In the genomic region with DNA sequence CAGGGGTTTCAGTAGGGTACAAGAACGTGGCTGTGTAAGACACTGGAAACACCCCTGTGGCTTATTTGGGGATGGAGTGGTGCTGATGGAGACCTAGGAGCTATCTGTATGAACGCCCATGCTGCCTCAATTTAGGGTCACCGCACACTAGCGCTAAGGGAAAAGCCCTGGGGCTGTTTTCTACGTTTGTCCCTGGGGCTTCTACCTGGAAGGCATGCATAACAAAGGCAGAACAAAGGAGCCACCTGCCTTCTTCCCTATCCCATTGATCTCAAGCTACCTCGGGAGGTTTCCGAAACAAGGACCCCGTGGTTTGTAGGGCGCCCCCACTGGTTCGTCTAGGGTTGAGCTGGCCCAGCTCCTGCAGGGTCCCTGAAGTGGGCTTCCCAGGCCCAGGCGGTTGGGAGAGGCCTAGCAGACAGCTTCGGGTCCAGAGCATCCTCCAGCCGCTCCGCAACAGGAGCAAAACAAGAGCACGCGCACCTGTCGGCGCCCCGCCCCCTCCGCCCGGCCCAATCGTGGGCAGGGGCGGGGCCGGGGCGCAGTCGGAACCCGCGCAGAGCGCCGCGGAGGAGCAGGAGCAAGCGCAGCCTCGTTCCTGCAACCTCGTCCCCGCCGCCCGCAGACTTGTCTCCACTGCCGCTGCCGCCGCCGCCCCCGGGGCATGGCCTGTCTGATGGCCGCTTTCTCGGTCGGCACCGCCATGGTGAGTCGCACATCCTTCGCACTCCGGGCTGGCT, we compare ENCODE assay signal across 8 mouse cellular contexts. TPM values are rescaled to one million over a fixed set of nuclear protein-coding genes. Genes with fewer than 3 reads are reported as not detected.
DNase-seq lines count a peak whose midpoint lies in the region; ATAC-seq and TF ChIP-seq lines count a peak whose summit lies in the region.

Gene Abcg1 (plus strand): TSS at position 525 of the 740 bp plus-strand sequence.

- WGBS in heart, adult 2 months = 6% methylated on average over 49 of the region's 49 CpGs
- 3% methylated on average over 39 of the region's 49 CpGs for WGBS in kidney, postnatal 0 days
- WGBS in liver, embryonic 11.5 days = 4% methylated on average over 48 of the region's 49 CpGs
- WGBS in stomach, embryonic 15.5 days = 3% methylated on average over 44 of the region's 49 CpGs

- intact Hi-C loops in heart, adult 2 months (cut with DNase I) = loop anchor here (5.0 kb wide), 1 partner anchor 35 kb away; no protein-coding TSS in a partner anchor

- peak within 1 kb of the TSS; percentile 62 for H3K4me2 ChIP-seq in kidney, postnatal 0 days (ENCODE audit: low read length)
- peak within 1 kb of the TSS; percentile 90 for H3K4me2 ChIP-seq in liver, embryonic 11.5 days
- H3K4me2 ChIP-seq in myocyte (ENCODE audit: low read depth) = peak within 1 kb of the TSS; percentile 70
- peak within 1 kb of the TSS; percentile 90 for H3K4me2 ChIP-seq in stomach, embryonic 15.5 days

- H3K79me2 ChIP-seq in heart, adult 2 months (replicated peaks; ENCODE audit: control insufficient read depth, insufficient read depth, low read length) = no peaks in the 10 kb centered on the region
- no peaks in the 10 kb centered on the region for H3K79me2 ChIP-seq in myocyte (ENCODE audit: control insufficient read depth, insufficient read depth)

- H3K36me3 ChIP-seq in heart, adult 2 months (ENCODE audit: control insufficient read depth, insufficient read depth, low read length) = peaks cover 2% of the 10 kb centered on the region; the same call in 1 of the 2 replicates
- H3K36me3 ChIP-seq in kidney, postnatal 0 days (ENCODE audit: insufficient read depth, low read length) = no peaks in the 10 kb centered on the region
- no peaks in the 10 kb centered on the region for H3K36me3 ChIP-seq in liver, embryonic 11.5 days (ENCODE audit: control insufficient read depth, insufficient read depth, low read length)
- no peaks in the 10 kb centered on the region for H3K36me3 ChIP-seq in myocyte (ENCODE audit: control insufficient read depth, insufficient read depth)
- H3K36me3 ChIP-seq in stomach, embryonic 15.5 days = no peaks in the 10 kb centered on the region

- TF ChIP-seq CTCF in heart, adult 2 months (IDR thresholded peaks at IDR 0.05) = peak; percentile 33
- peak; percentile 47 for TF ChIP-seq CTCF in kidney, postnatal 0 days (IDR thresholded peaks at IDR 0.05; ENCODE audit: low read depth)

- H3K4me1 ChIP-seq in heart, adult 2 months (ENCODE audit: control insufficient read depth, insufficient read depth, low read length) = peaks cover 19% of the 10 kb centered on the region
- 0 out of 2 replicates have a peak, but pooled peaks cover 3% of the 10 kb centered on the region for H3K4me1 ChIP-seq in kidney, postnatal 0 days (replicated peaks; ENCODE audit: insufficient read depth, low read length)
- H3K4me1 ChIP-seq in liver, embryonic 11.5 days (replicated peaks; ENCODE audit: control insufficient read depth, insufficient read depth, low read length) = peaks cover 38% of the 10 kb centered on the region
- H3K4me1 ChIP-seq in stomach, embryonic 15.5 days = 0 out of 2 replicates have a peak, but pooled peaks cover 8% of the 10 kb centered on the region

- no peak within 1 kb of the TSS for H3ac ChIP-seq in myocyte (ENCODE audit: control insufficient read depth, insufficient read length)

- peak; percentile 48 for DNase-seq in ovary, postnatal 36 days (ENCODE audit: low spot score)
- no peak for DNase-seq in ovary, postnatal 14 days (ENCODE audit: low spot score)
- peak; percentile 83 to 90 for DNase-seq in cerebellum, postnatal 36 days
- peak; percentile 71 to 77 for DNase-seq in heart, adult 2 months
- peak; percentile 60 for DNase-seq in kidney, postnatal 0 days (ENCODE audit: low spot score)
- DNase-seq in liver, embryonic 11.5 days (ENCODE audit: low spot score) = peak; percentile 73

- TF ChIP-seq POLR2A in heart, adult 2 months (IDR thresholded peaks at IDR 0.05; ENCODE audit: insufficient read depth, low read depth, low read length) = peak; percentile 46; the same call in 1 of the 2 replicates
- no peak for TF ChIP-seq POLR2A in myocyte (IDR thresholded peaks at IDR 0.05; ENCODE audit: insufficient read length, low read depth)

- H3K4me3 ChIP-seq in heart, adult 2 months = peak within 1 kb of the TSS; percentile 70
- H3K4me3 ChIP-seq in kidney, postnatal 0 days (replicated peaks; ENCODE audit: low read depth, low read length) = peak within 1 kb of the TSS; percentile 39
- peak within 1 kb of the TSS; percentile 57 for H3K4me3 ChIP-seq in liver, embryonic 11.5 days (ENCODE audit: low read depth, low read length)
- H3K4me3 ChIP-seq in myocyte = no peak within 1 kb of the TSS
- peak within 1 kb of the TSS; percentile 53 for H3K4me3 ChIP-seq in stomach, embryonic 15.5 days (replicated peaks)

- H3K9me3 ChIP-seq in kidney, postnatal 0 days (replicated peaks; ENCODE audit: low read length) = no peaks in the 10 kb centered on the region
- H3K9me3 ChIP-seq in liver, embryonic 11.5 days (ENCODE audit: control insufficient read depth, low read length) = peaks cover 7% of the 10 kb centered on the region
- no peaks in the 10 kb centered on the region for H3K9me3 ChIP-seq in stomach, embryonic 15.5 days

- H3K9ac ChIP-seq in heart, adult 2 months (ENCODE audit: low read depth, low read length) = peak within 1 kb of the TSS; percentile 69
- H3K9ac ChIP-seq in kidney, postnatal 0 days (ENCODE audit: low read depth, low read length) = peak within 1 kb of the TSS; percentile 25
- H3K9ac ChIP-seq in liver, embryonic 11.5 days (ENCODE audit: low read depth, low read length) = peak within 1 kb of the TSS; percentile 13; the same call in 1 of the 2 replicates
- no peak within 1 kb of the TSS; the same call in 1 of the 2 replicates for H3K9ac ChIP-seq in stomach, embryonic 15.5 days

- peak within 1 kb of the TSS; percentile 65 for H3K27ac ChIP-seq in heart, adult 2 months
- H3K27ac ChIP-seq in kidney, postnatal 0 days = no peak within 1 kb of the TSS; the same call in 1 of the 2 replicates
- H3K27ac ChIP-seq in liver, embryonic 11.5 days (ENCODE audit: low read depth, low read length) = no peak within 1 kb of the TSS
- H3K27ac ChIP-seq in stomach, embryonic 15.5 days = peak within 1 kb of the TSS; percentile 23; the same call in 1 of the 2 replicates

- TF ChIP-seq EP300 in heart, adult 2 months (IDR thresholded peaks at IDR 0.05; ENCODE audit: insufficient read depth, low read depth, low read length) = no peak

- ATAC-seq in kidney, postnatal 0 days (replicated peaks; ENCODE audit: low FRiP score, low read depth) = peak; percentile 59; the same call in 1 of the 2 replicates
- ATAC-seq in liver, embryonic 11.5 days (replicated peaks; ENCODE audit: low FRiP score) = peak; percentile 56
- ATAC-seq in stomach, embryonic 15.5 days (ENCODE audit: insufficient read depth, low FRiP score, low read depth) = peak; percentile 67

- H3K27me3 ChIP-seq in heart, adult 2 months (ENCODE audit: control insufficient read depth, insufficient read depth, low read length) = no peaks in the 10 kb centered on the region
- H3K27me3 ChIP-seq in kidney, postnatal 0 days (ENCODE audit: insufficient read depth, low read length) = no peaks in the 10 kb centered on the region
- peaks cover 23% of the 10 kb centered on the region for H3K27me3 ChIP-seq in liver, embryonic 11.5 days (replicated peaks; ENCODE audit: control insufficient read depth, insufficient read depth, low read length)
- H3K27me3 ChIP-seq in myocyte (ENCODE audit: control insufficient read depth, insufficient read depth, insufficient read length) = peaks cover 10% of the 10 kb centered on the region
- H3K27me3 ChIP-seq in stomach, embryonic 15.5 days (replicated peaks) = peaks cover 20% of the 10 kb centered on the region

TF ChIP-seq in myocyte, 11 proteins besides CTCF, POLR2A, EP300 and RAD21:
- TF ChIP-seq MYOD1 (IDR thresholded peaks at IDR 0.05; ENCODE audit: control insufficient read depth in 1 of 3, insufficient read length in 2 of 3, low read depth in 2 of 3) (no peak), MYOG (IDR thresholded peaks at IDR 0.05; ENCODE audit: control insufficient read depth in 1 of 3, insufficient read depth in 1 of 3, insufficient read length in 2 of 3, low read depth in 2 of 3) (no peak)

RNA-seq across cellular contexts. Expression of gene Abcg1, which starts in this region (rescaled TPM):
- total RNA-seq in heart, adult 2 months (2021) = 1 to 10 TPM; 7.0 to 7.2 TPM
- 2.9 and 3.0 TPM in 2 replicates for polyA plus RNA-seq in heart, adult 2 months (2012; rRNA removed)
- polyA plus RNA-seq in kidney, postnatal 0 days (2015; fragmentation: Nextera tagmentation; extraction: Ambion mirVana) = 8.5 and 8.8 TPM in 2 replicates
- polyA plus RNA-seq in liver, embryonic 11.5 days (2014; fragmentation: Nextera tagmentation; extraction: Ambion mirVana) = 6.5 and 6.7 TPM in 2 replicates
- polyA plus RNA-seq in myocyte (2012; fragmentation: generic; extraction: Trizol) = 0.94 TPM
- polyA plus RNA-seq in stomach, embryonic 15.5 days (2015; fragmentation: Nextera tagmentation; extraction: Ambion mirVana) = 7.7 and 8.4 TPM in 2 replicates

Comparison
In these comparisons a context has a peak if more than half of its experiments do, and no peak if none do; other contexts are left out.
1. H3K27ac ChIP-seq: peak in heart, adult 2 months (single experiment) and stomach, embryonic 15.5 days (single experiment); none in kidney, postnatal 0 days (single experiment) and liver, embryonic 11.5 days (single experiment).
2. Peak in every context shown above with its lines, with median percentiles within 50 percentile points of each other: ATAC-seq and H3K4me2 ChIP-seq.